Mouse (Mus musculus): Measurements from ENCODE around the gene Edil3. TPM values are rescaled to one million over a fixed set of nuclear protein-coding genes. Genes with fewer than 3 reads are reported as not detected.

The Edil3 gene
- polyA plus RNA-seq, 1 experiment from 2014 or later = 5.8 TPM

- no peak overlapping the region for H3K4me3 ChIP-seq (ENCODE audit: control insufficient read depth in 1 of 2, insufficient read depth in 1 of 2, low read depth in 1 of 2, low read length in 2 of 2)
- H3K9ac ChIP-seq (ENCODE audit: low read length) = no peak overlapping the region
- H3K27ac ChIP-seq (replicated peaks in 1 of 2; ENCODE audit: control insufficient read depth in 1 of 2, insufficient read depth in 1 of 2, low read depth in 2 of 2, low read length in 2 of 2) = no peak overlapping the region
- ATAC-seq (ENCODE audit: insufficient number of reproducible peaks, insufficient read depth, low FRiP score, low read depth) = no peak
- H3K9me3 ChIP-seq (ENCODE audit: control insufficient read depth, low read length) = no peaks in the 10 kb centered on the region
- no peak overlapping the region for H3K4me2 ChIP-seq (ENCODE audit: low read length)
- H3K4me1 ChIP-seq (ENCODE audit: control insufficient read depth in 2 of 2, insufficient read depth in 2 of 2, low read length in 2 of 2) = peaks cover 2 to 8% of the 10 kb centered on the region in 2 experiments; a peak in 3 of 4 replicates
- 75% methylated on average over 3 of the region's 3 CpGs for WGBS
- H3K36me3 ChIP-seq (ENCODE audit: control insufficient read depth, insufficient read depth, low read length) = no peaks in the 10 kb centered on the region
- H3K27me3 ChIP-seq (ENCODE audit: control insufficient read depth, insufficient read depth, low read length) = no peaks in the 10 kb centered on the region
Observed at GRCm38 (mm10) chr13:89339776-89340175, 518.5 kb downstream of the Edil3 start.

GRCm38 (mm10) chr13:89355234-89355633 is 534.0 kb downstream of the Edil3 start:
- Histone ChIP-seq H3K27ac (replicated peaks in 1 of 2; ENCODE audit: control insufficient read depth in 1 of 2, insufficient read depth in 1 of 2, low read depth in 2 of 2, low read length in 2 of 2) (no peak overlapping the region), H3K27me3 (ENCODE audit: control insufficient read depth, insufficient read depth, low read length) (no peaks in the 10 kb centered on the region), H3K4me2 (ENCODE audit: low read length) (no peak overlapping the region), H3K36me3 (ENCODE audit: control insufficient read depth, insufficient read depth, low read length) (no peaks in the 10 kb centered on the region), H3K4me3 (ENCODE audit: control insufficient read depth in 1 of 2, insufficient read depth in 1 of 2, low read depth in 1 of 2, low read length in 2 of 2) (no peak overlapping the region), H3K4me1 (ENCODE audit: control insufficient read depth in 2 of 2, insufficient read depth in 2 of 2, low read length in 2 of 2) (no peaks in the 10 kb centered on the region), H3K9me3 (ENCODE audit: control insufficient read depth, low read length) (no peaks in the 10 kb centered on the region), H3K9ac (ENCODE audit: low read length) (no peak overlapping the region)
- ATAC-seq (ENCODE audit: insufficient number of reproducible peaks, insufficient read depth, low FRiP score, low read depth) = no peak
- 58% methylated on average over 3 of the region's 3 CpGs for WGBS

GRCm38 (mm10) chr13:89358407-89358806 is 537.1 kb downstream of the Edil3 start:
- H3K4me2 ChIP-seq (ENCODE audit: low read length) = no peak overlapping the region
- no peaks in the 10 kb centered on the region for H3K9me3 ChIP-seq (ENCODE audit: control insufficient read depth, low read length)
- no peaks in the 10 kb centered on the region for H3K36me3 ChIP-seq (ENCODE audit: control insufficient read depth, insufficient read depth, low read length)
- no peak overlapping the region for H3K27ac ChIP-seq (replicated peaks in 1 of 2; ENCODE audit: control insufficient read depth in 1 of 2, insufficient read depth in 1 of 2, low read depth in 2 of 2, low read length in 2 of 2)
- H3K4me3 ChIP-seq (ENCODE audit: control insufficient read depth in 1 of 2, insufficient read depth in 1 of 2, low read depth in 1 of 2, low read length in 2 of 2) = no peak overlapping the region
- H3K4me1 ChIP-seq (ENCODE audit: control insufficient read depth in 2 of 2, insufficient read depth in 2 of 2, low read length in 2 of 2) = no peaks in the 10 kb centered on the region
- no peak overlapping the region for H3K9ac ChIP-seq (ENCODE audit: low read length)
- H3K27me3 ChIP-seq (ENCODE audit: control insufficient read depth, insufficient read depth, low read length) = no peaks in the 10 kb centered on the region
- no peak for ATAC-seq (ENCODE audit: insufficient number of reproducible peaks, insufficient read depth, low FRiP score, low read depth)

- Histone ChIP-seq H3K4me3 (ENCODE audit: control insufficient read depth in 1 of 2, insufficient read depth in 1 of 2, low read depth in 1 of 2, low read length in 2 of 2) (no peak overlapping the region), H3K36me3 (ENCODE audit: control insufficient read depth, insufficient read depth, low read length) (no peaks in the 10 kb centered on the region), H3K27me3 (ENCODE audit: control insufficient read depth, insufficient read depth, low read length) (no peaks in the 10 kb centered on the region), H3K9me3 (ENCODE audit: control insufficient read depth, low read length) (no peaks in the 10 kb centered on the region), H3K4me1 (ENCODE audit: control insufficient read depth in 2 of 2, insufficient read depth in 2 of 2, low read length in 2 of 2) (no peaks in the 10 kb centered on the region), H3K27ac (replicated peaks in 1 of 2; ENCODE audit: control insufficient read depth in 1 of 2, insufficient read depth in 1 of 2, low read depth in 2 of 2, low read length in 2 of 2) (no peak overlapping the region), H3K9ac (ENCODE audit: low read length) (no peak overlapping the region), H3K4me2 (ENCODE audit: low read length) (no peak overlapping the region)
- ATAC-seq (ENCODE audit: insufficient number of reproducible peaks, insufficient read depth, low FRiP score, low read depth) = no peak
- WGBS = 62% methylated on average over 4 of the region's 4 CpGs
Observed at GRCm38 (mm10) chr13:89362274-89362673, 541.0 kb downstream of the Edil3 start.

- Histone ChIP-seq H3K4me2 (ENCODE audit: low read length) (no peak overlapping the region), H3K4me1 (ENCODE audit: control insufficient read depth in 2 of 2, insufficient read depth in 2 of 2, low read length in 2 of 2) (no peaks in the 10 kb centered on the region), H3K9ac (ENCODE audit: low read length) (no peak overlapping the region), H3K27ac (replicated peaks in 1 of 2; ENCODE audit: control insufficient read depth in 1 of 2, insufficient read depth in 1 of 2, low read depth in 2 of 2, low read length in 2 of 2) (no peak overlapping the region), H3K9me3 (ENCODE audit: control insufficient read depth, low read length) (no peaks in the 10 kb centered on the region), H3K4me3 (ENCODE audit: control insufficient read depth in 1 of 2, insufficient read depth in 1 of 2, low read depth in 1 of 2, low read length in 2 of 2) (no peak overlapping the region), H3K36me3 (ENCODE audit: control insufficient read depth, insufficient read depth, low read length) (no peaks in the 10 kb centered on the region), H3K27me3 (ENCODE audit: control insufficient read depth, insufficient read depth, low read length) (no peaks in the 10 kb centered on the region)
- ATAC-seq (ENCODE audit: insufficient number of reproducible peaks, insufficient read depth, low FRiP score, low read depth) = no peak
Observed at GRCm38 (mm10) chr13:89371253-89371652, 550.0 kb downstream of the Edil3 start.

GRCm38 (mm10) chr13:89371656-89372240 is 550.5 kb downstream of the Edil3 start:
- no peaks in the 10 kb centered on the region for H3K36me3 ChIP-seq (ENCODE audit: control insufficient read depth, insufficient read depth, low read length)
- no peaks in the 10 kb centered on the region for H3K27me3 ChIP-seq (ENCODE audit: control insufficient read depth, insufficient read depth, low read length)
- no peak overlapping the region for H3K27ac ChIP-seq (replicated peaks in 1 of 2; ENCODE audit: control insufficient read depth in 1 of 2, insufficient read depth in 1 of 2, low read depth in 2 of 2, low read length in 2 of 2)
- ATAC-seq (ENCODE audit: insufficient number of reproducible peaks, insufficient read depth, low FRiP score, low read depth) = no peak
- no peaks in the 10 kb centered on the region for H3K4me1 ChIP-seq (ENCODE audit: control insufficient read depth in 2 of 2, insufficient read depth in 2 of 2, low read length in 2 of 2)
- H3K9ac ChIP-seq (ENCODE audit: low read length) = no peak overlapping the region
- H3K4me2 ChIP-seq (ENCODE audit: low read length) = no peak overlapping the region
- H3K4me3 ChIP-seq (ENCODE audit: control insufficient read depth in 1 of 2, insufficient read depth in 1 of 2, low read depth in 1 of 2, low read length in 2 of 2) = no peak overlapping the region
- no peaks in the 10 kb centered on the region for H3K9me3 ChIP-seq (ENCODE audit: control insufficient read depth, low read length)
- WGBS = 78% methylated on average over 5 of the region's 5 CpGs
